Mouse (Mus musculus) lung, adult 18-20 months (tissue): Measurements from ENCODE around the gene Cirbp.

ENCODE experiments used
- DNase-seq, 2 experiments: peaks; one replicate each; pipeline ENCODE4 v3.0.0; 2022; ENCODE audit warnings: mixed read lengths in 2 of 2

Cirbp gene

GRCm38 (mm10) chr10:80138553-80139438 is 27.0 kb upstream of the Cirbp start, which contains the start of gene Atp5d:
Gene Atp5d, plus strand, starts transcription at chr10:80138632.
- DNase-seq, result peak; percentile 66 to 76

GRCm38 (mm10) chr10:80139439-80139775 is 26.4 kb upstream of the Cirbp start:
- DNase-seq, result no peak

DNA sequence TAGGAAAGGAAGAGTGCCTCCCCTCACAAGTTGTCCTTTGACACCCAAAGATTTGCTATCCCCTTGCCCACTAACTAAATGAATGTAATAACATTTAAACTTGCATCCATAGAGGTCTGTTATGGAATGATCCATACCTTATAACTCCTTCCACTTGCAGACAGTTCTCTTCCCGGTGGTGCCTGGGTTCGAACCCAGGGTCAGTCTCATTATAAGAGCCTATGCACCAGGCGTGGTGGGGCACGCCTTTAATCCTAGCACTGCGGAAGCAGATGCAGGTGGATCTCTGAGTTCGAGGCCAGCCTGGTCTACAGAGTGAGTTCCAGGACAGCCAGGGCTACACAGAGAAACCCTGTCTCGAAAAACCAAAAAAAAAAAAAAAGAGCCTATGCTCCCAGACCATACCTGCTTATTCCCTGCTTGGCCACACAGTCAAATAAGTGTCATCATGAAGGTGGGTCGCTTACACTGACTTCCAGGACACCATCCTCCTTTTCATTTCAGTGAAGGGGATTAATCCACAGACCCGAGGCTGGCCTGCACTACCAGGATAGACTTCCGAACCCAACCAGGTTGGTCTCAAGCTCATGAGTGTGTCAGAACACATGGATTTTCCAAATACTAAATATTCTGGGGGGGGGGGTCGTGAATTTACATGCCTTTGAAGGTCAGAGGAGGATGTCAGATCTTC is 25.7 kb upstream of the Cirbp start:
- no peak for DNase-seq

DNA sequence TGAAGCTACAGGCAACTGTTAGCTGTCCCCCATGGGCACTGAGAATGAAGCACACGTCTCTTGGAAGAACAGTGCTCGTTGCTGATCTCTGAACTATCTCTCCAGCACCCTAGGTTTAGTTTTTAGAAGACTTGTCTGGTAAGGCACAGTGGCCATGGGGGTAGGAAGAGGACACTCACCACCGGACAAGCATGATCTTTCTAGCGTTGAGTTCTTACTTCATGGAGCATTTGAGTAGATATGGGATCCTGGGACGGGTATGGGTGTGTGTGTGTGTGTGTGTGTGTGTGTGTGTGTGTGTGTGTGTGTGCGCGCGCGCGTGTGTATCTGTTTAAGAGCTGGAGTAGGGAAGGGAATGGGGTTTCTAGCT is 25.1 kb upstream of the Cirbp start, which contains the start of gene Cbarp:
Gene Cbarp, minus strand, starts transcription at position 170 of the 370 bp plus-strand sequence.
- no peak for DNase-seq

GRCm38 (mm10) chr10:80141243-80141642 is 24.5 kb upstream of the Cirbp start:
- DNase-seq, result peak; percentile 98 to 99

- DNase-seq, result peak; percentile 97 to 98
Observed at GRCm38 (mm10) chr10:80141786-80142529, 23.8 kb upstream of the Cirbp start.

GRCm38 (mm10) chr10:80142530-80142925 is 23.3 kb upstream of the Cirbp start:
- DNase-seq, result peak in 1 of 2 experiments; percentile 59

GRCm38 (mm10) chr10:80143664-80144063 is 22.1 kb upstream of the Cirbp start:
- DNase-seq, result no peak

GRCm38 (mm10) chr10:80144159-80144558 is 21.6 kb upstream of the Cirbp start:
- no peak for DNase-seq

- peak; percentile 80 to 81 for DNase-seq
Observed at GRCm38 (mm10) chr10:80144864-80145838, 20.6 kb upstream of the Cirbp start.

- DNase-seq, result peak; percentile 83 to 89
Observed at GRCm38 (mm10) chr10:80145896-80146295, 19.9 kb upstream of the Cirbp start.

GRCm38 (mm10) chr10:80146568-80147011 is 19.2 kb upstream of the Cirbp start:
- peak in 1 of 2 experiments; percentile 29 for DNase-seq

DNA sequence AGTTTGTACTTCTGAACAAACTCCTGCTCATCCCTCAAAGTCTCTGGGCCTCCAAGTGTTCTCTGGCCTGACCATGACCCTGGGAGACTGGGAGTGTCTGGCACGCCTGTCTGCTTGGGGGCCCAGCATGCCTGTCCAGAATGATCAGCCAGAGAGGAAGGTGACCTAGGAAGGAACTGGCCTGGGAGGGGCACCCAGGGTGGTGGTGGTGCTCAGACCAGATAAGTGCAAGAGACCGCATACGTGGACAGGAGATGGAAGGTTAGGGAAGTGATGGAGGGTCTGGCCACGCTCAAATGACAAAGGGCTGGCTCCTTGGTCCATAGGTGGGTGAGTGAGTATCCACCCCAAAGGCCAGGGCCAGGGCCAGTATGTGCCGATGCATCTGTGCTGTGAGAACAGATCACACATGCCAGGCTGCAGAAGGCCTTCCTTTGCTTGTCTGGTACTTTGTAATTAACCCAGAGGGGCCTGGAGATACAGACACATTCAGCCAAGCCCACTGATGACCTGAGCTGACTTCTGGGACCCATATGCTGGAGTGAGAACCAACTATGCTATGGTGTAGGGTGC is 18.6 kb upstream of the Cirbp start:
- no peak for DNase-seq

GRCm38 (mm10) chr10:80147719-80148601 is 17.8 kb upstream of the Cirbp start, which contains the start of gene Midn:
Gene Midn, plus strand, starts transcription at chr10:80148272.
- peak; percentile 84 to 88 for DNase-seq

DNA sequence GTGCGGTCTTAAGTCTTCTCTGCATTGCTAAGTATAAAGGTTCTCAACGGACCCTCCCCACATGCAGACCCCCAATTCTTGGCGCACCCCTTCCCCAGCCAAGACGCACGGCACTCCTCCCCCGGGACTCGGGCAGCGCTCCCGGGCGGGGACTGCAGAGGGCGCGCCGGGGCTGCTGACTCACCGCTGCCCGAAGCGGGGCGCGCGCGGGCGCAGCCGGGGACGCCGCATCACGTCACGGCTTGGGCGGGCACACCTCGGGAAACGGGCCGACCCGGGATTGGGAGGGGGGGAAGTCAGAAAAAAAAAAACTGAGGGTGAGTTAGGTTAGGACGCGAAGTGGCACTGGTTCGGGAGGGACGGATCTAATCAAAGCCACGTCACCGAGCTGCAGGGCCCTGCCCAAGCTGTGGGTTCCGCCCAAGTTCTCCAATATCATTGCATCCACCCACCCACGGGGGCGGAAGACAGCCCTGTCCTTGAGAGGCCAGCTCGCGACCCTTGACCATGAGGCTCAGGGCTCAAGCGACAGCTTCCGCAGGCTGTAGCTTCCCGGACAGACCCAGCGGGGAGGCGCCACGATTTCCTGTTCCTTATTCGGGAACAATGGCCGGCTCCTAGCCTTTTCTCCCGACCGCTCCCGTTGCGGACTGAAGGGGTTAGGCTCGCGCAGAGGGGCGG is 17.0 kb upstream of the Cirbp start:
- DNase-seq, result peak; percentile 93 to 95

DNA sequence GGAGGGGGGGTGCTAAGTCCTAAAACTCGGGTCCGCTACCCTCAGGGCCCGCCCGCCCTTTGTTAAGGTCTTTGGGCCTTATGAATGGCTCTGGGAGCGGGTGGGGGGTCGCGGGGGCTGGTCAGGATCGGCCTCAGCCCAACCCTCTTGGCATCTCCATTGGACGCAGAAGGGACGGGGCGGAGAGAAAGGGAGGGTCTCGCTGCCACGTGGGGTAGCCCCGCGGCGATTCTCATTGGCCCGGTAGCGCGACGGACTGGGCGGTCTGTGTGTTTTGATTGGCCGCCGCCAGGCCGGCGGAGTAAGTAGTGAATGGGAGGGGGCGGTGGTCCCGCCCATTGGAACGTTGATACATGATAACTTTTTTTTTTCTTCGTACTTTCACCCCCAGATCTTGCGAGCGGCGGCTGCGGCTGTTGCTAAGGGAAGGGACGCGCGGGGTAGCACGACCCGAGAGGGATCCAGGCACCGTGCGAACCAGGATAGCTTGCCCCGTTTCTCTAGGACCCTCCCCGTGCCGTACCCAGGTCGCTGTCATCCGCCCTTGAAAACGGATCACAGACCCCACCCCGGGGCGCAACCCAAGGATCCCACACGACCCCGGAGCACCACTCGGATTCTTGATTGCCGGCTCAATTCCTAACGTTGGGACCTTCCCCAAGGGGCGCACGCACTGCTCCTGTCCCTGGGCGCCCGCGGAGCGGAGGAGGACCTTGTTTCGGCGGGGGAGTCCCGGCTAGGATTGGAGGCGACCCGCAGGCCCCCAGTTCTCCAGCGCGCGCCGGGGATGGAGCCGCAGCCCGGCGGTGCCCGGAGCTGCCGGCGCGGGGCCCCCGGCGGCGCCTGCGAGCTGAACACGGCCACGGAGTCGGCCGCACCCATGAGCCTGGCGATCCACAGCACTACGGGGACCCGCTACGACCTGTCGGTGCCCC is 16.2 kb upstream of the Cirbp start:
- peak; percentile 98 to 99 for DNase-seq

DNA sequence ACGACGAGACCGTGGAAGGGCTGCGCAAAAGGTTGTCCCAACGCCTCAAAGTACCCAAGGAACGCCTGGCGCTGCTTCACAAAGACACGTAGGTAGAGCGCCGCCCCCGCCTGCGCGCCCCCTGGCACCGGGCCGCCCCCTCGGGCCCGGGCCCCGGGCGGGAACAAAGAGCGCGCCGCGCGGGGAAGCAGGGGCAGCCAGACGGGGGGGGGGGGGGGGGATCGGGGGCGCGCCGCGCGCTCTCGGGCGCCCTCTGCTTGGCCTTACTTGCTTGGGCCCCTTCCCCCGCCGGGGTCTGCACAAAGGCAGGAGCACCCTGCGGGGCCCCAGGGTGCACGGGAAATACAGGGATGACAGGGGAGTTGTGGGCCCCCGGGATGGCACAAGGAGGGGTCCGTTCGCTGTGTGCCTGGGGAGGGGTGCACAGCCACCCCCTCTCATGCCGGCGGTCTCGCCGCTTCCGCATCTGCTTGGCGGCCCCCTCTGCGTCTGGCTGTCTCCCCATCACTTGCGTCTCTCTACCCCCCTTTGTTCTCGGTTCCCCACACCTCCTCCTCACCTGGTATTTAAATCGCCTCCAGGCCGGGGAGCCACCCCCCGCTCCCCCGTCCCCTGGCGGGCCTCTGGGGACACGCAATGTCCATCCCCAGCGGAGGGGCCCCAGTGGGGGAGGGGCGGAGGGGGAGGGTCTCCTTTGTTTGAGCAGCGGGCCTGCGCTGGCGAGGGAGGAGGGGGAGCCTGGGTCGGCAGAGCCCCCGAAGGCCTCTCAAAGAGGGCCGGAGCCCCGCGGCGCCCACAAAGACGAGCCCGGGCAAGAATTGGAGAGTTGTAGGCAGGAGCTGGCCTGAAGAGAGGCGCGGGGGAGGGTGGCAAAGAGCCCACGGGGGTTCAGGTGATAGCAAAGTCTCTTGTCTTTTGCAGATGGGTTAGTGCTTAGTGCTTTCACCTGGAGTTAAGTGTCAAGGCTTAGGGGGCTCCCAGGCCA is 15.3 kb upstream of the Cirbp start:
- DNase-seq, result peak; percentile 55 to 56
